Mouse (Mus musculus): Measurements from ENCODE around the gene Aqp9. TPM values are rescaled to one million over a fixed set of nuclear protein-coding genes. Genes with fewer than 3 reads are reported as not detected.

Aqp9 gene
- total RNA-seq, 2 experiments from 2014 or later = 3.2 to 3.4 TPM

GRCm38 (mm10) chr9:71073831-71074230 lies 94.7 kb downstream of the Aqp9 start:
- intact Hi-C loops (cut with DNase I) = loop anchor here (10.0 kb wide), 2 partner anchors 279 to 659 kb away; no protein-coding TSS in a partner anchor

DNA sequence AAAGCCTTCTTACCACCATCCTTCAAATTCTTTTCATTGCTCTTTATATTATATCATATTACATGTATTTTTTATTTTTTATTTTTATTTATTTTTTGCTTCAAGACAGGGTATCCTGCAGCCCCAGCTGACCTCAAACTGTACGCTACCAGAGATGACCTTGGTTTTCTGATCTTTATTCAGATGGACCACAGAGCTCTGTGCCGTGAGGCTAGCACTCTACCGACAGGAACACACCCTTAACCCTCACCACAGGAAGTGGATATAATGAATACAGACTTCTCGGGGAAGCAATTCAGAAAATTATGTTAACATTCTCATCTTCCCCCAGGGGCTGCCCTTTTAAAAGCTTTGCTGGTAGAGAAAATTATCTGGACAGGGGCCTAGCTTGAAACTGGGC lies 95.4 kb downstream of the Aqp9 start:
- DNase-seq (ENCODE audit: low spot score in 2 of 2) = no peak
- intact Hi-C loops (cut with DNase I) = loop anchor here (10.0 kb wide), 2 partner anchors 278 to 658 kb away; no protein-coding TSS in a partner anchor

More at GRCm38 (mm10) chr9:71073831-71074230, 94.7 kb downstream of the Aqp9 start:
- peak; percentile 66 to 68 for DNase-seq (ENCODE audit: low spot score in 2 of 2)

DNA sequence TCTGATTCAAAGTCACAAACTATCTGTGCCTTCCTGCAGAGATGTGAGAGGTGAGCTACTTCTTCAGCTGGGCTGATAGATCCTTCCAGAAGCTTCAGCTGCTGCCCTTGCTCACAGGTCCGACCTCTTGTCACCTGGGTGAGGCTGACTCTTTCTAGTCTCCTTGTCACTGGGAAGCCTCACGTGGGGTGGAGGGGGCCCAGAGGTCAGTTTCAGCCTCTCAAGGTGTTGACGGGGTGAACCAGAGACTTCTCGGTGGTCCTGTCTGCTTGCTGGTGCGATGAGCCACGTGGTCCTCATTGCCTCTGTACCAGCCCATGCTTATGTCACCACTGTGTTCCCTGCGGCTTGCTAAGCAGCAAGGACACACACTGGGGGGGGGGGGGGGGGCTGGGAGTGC lies 96.0 kb downstream of the Aqp9 start:
- no peak for DNase-seq (ENCODE audit: low spot score in 2 of 2)
- intact Hi-C loops (cut with DNase I) = loop anchor here (10.0 kb wide), 2 partner anchors 278 to 658 kb away; no protein-coding TSS in a partner anchor

DNA sequence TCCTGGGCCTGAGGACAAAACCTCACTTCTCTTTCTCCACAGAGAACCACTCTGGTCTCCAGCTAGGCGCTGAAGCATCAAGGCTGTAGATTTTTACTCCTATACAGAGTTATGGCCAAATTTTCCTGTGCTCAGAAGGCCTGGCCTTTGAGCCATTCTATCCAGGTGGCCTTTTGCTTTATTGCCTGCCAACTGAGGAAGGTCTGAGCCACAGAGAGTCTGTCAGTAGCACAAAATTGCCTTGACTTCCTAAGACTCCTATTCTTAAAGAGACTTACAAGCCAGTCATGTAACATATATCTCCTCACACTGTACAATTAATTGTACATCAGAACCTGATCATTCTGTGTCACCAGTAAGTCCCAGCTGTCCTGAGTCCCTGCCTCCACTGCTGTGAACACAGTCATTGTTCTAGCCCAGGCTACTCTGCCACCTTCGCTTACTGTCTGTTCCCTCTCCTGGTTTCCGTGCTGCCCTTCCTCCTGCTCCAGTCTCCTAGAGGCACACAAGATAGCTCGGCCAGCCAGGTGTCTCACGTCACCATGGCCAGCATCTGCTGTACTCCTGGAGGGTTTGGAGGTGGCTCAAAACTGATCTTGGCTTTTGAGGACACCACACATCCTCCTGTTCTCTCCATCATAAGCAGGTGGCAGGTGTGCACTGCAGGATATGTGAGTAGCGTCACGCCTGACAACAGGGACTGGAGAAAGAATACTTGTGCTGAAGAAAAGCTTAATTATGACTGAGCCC lies 96.7 kb downstream of the Aqp9 start:
- no peak for DNase-seq (ENCODE audit: low spot score in 2 of 2)

GRCm38 (mm10) chr9:71070628-71071027 lies 97.9 kb downstream of the Aqp9 start:
- no peak for DNase-seq (ENCODE audit: low spot score in 2 of 2)
- intact Hi-C loops (cut with DNase I) = loop anchor here (10.0 kb wide), 2 partner anchors 276 to 656 kb away; no protein-coding TSS in a partner anchor

More for the DNA sequence above, 96.7 kb downstream of the Aqp9 start:
- intact Hi-C loops (cut with DNase I) = loop anchor here (10.0 kb wide), 2 partner anchors 277 to 657 kb away; no protein-coding TSS in a partner anchor

DNA sequence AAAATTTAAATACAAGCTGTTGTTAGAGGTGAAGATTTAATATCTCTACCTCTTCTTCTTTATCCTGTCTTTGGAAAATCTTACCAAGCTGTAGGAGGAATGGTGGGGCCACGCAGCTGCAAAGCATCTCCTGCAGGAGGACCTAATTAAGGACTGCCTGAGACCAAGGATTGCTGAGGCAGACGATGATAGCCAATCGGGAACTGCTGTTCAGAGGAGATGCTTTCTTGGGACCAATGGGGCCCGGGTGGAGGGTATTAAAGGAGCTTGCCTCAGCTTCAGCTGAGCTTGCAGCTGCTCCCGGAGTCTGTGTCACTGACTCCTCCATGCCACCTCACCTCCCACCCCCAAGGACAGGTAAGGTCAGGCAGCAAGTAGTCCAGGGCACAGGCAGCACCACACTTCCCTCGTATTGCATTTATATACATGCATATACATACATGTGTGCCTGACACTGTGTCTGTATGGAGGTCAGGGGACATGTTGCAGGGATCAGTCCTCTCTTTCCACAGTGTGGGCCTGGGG lies 99.6 kb downstream of the Aqp9 start:
- no peak for DNase-seq (ENCODE audit: low spot score in 2 of 2)
- intact Hi-C loops (cut with DNase I) = no loop called here

DNA sequence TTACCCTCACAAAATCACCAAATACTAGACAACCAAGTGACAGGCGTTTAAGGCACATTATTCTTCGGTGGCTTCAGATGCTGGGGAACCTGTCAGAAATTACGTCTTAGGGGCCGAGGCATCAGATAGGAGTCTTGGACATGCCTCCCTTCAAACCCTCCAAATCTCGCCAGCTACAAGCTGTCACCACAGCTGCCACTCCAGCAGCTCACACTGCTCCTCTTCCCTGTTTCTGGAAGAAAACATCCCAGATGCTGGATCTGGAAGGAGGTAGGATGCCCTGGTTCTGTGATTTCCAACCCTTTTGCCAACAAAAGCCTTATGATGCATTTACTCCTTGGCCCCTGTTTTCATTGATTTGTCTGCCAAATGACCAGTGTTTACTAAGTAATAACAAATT lies 101.3 kb downstream of the Aqp9 start:
- intact Hi-C loops (cut with DNase I) = no loop called here
- no peak for DNase-seq (ENCODE audit: low spot score in 2 of 2)

- intact Hi-C loops (cut with DNase I) = no loop called here
- DNase-seq (ENCODE audit: low spot score in 2 of 2) = no peak
Measured at GRCm38 (mm10) chr9:71066491-71066890, 102.0 kb downstream of the Aqp9 start.

DNA sequence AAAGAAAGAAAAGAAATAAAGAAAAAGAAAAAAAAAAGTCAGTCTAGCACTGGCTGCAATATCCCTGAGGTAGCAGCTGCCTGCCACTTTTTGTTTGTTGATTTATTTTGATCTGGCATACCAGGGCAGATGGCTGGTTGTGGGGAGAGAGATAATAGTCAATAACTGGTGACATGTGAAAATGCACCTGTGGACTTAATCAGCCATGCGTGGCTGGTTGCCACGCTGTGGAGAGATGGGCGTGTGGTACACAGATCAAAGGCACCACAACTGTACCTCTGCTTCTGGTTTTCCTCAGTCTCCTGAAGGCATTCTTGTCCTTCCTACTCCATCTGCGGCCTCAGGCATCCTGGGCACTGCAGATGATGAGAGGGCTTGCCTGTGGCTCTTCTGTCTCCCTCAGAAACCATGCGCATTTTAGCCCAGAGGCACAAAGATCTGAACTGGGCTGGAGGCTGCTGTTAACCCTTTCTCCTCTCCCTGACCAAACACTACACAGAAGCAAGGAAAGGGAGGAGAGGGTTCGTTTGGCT lies 103.1 kb downstream of the Aqp9 start:
- no peak for DNase-seq (ENCODE audit: low spot score in 2 of 2)
- intact Hi-C loops (cut with DNase I) = no loop called here

GRCm38 (mm10) chr9:71064291-71064840 lies 104.1 kb downstream of the Aqp9 start:
- no peak for DNase-seq (ENCODE audit: low spot score in 2 of 2)
- intact Hi-C loops (cut with DNase I) = no loop called here

- intact Hi-C loops (cut with DNase I) = no loop called here
- no peak for DNase-seq (ENCODE audit: low spot score in 2 of 2)
Measured at GRCm38 (mm10) chr9:71063551-71063950, 104.9 kb downstream of the Aqp9 start.

DNA sequence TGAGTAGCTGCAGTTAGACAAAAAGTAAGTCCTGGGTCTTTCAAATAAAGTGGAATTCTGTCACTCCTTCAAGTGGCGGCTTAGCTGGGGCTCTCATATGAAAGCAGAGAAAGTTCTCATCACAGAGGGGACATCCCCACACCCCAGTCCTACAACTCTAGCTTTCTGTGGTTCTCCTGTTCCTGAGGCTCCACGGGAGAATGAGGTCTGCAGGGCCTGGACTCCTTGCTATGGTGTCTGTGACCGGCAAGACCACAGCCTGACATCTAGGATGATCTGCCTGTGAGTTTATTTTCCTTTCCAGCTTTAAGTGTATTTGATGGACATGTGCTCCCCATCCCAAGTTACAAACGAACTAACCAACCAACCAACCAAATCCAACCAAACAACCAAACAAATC lies 105.5 kb downstream of the Aqp9 start:
- no peak for DNase-seq (ENCODE audit: low spot score in 2 of 2)
- intact Hi-C loops (cut with DNase I) = no loop called here

DNA sequence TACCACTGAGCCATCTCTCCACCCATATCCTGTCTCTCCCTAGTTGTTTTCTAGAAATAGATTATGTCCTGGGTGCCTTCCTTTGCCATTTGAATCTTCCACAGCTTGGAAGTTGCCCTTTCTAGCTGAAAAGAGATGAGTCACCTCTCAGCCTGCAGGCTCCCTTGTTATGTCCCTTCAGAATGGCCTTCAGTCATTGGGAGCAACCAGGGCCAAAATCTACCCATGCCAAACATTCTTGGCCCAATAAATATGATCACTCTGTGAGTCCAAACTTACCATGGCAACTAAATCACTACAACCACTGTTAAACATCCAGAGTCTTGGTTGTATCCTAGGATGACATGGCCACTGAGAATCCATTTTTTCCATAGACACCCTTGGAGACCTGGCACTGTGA lies 106.2 kb downstream of the Aqp9 start:
- DNase-seq (ENCODE audit: low spot score in 2 of 2) = no peak
- intact Hi-C loops (cut with DNase I) = no loop called here

Other genes with a start within 250 kb of the Aqp9 start
- under 1 TPM; 0.32 to 0.66 TPM for gene Lipc, start 216.5 kb downstream of the Aqp9 start, total RNA-seq (2021)
- 1 to 10 TPM; 9.2 to 9.6 TPM for gene Aldh1a2, start 47.1 kb upstream of the Aqp9 start, total RNA-seq (2021)